Mouse (Mus musculus): ENCODE measurements around the gene Ahdc1.

- TF ChIP-seq JUND (IDR thresholded peaks at IDR 0.05; ENCODE audit: low read depth, low read length) (no peak), ZC3H11A (IDR thresholded peaks at IDR 0.05; ENCODE audit: low read depth, low read length) (no peak), CTCF (IDR thresholded peaks at IDR 0.05 in 2 of 3, conservative IDR thresholded peaks at IDR 0.05 in 1 of 3; ENCODE audit: control insufficient read depth in 1 of 3, insufficient read depth in 1 of 3, low read depth in 2 of 3, low read length in 3 of 3, poor library complexity in 1 of 3, severe bottlenecking in 1 of 3) (no peak)
These were observed 1.8 kb downstream of the Ahdc1 start for GRCm38 (mm10) chr4:133012776-133013265.

Data from MEL (cell line).